Mouse (Mus musculus) heart, adult 2 months (tissue): ENCODE data around the gene Tlr12.

Experiments
- CTCF ChIP-seq: fragments of 200-600 bp; IDR thresholded peaks from 2 replicates; pipeline ENCODE4 v1.8.1; 2022; ENCODE audit warnings: antibody characterized with exemption, mild to moderate bottlenecking, moderate library complexity
- POLR2A ChIP-seq: fragments of 200-500 bp; IDR thresholded peaks from 2 replicates; pipeline ENCODE4 v1.6.1; 2011; ENCODE audit warnings: mild to moderate bottlenecking, low read depth, low read length, control low read depth; ENCODE audit not compliant: insufficient read depth

DNA sequence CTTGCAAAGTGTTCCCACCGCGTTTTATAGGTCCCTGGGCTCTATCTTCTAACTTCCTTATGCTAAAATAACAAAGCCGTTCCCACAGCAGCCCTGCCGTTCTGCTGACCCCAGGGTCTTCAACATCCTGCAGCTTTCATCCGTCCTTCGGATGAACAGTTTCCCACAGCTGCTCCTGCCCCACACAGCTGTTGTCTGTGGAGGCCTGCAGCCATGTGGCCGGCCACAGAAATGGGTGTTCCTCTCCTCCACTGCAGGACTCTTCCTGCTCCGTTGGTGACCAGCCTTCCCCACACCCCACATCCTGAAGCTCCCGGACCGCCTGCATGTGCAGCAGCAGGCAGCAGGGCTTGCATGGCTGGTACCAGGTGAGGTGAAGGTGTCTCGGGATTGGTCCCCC lies 18.8 kb upstream of the Tlr12 start:
- TF ChIP-seq CTCF (no peak), POLR2A (no peak)
